Mouse (Mus musculus) spleen, postnatal 10 days (tissue): Measurements from ENCODE around the gene Il9r.
A peak's percentile ranks its signal among the peaks of the same experiment; 100 is the strongest.

Source experiments
- DNase-seq, 2 experiments: peaks; one replicate each; pipeline ENCODE4 v3.0.0; 2021 to 2022; ENCODE audit warnings: low spot score in 2 of 2

Gene Il9r

GRCm38 (mm10) chr11:32198256-32198955 is 1.7 kb downstream of the Il9r start:
- peak in 1 of 2 experiments; percentile 13 for DNase-seq

- DNase-seq = no peak
Observed at GRCm38 (mm10) chr11:32197766-32198165, 2.3 kb downstream of the Il9r start.

- peak in 1 of 2 experiments; percentile 9 for DNase-seq
Observed at GRCm38 (mm10) chr11:32196727-32197126, 3.4 kb downstream of the Il9r start.

DNA sequence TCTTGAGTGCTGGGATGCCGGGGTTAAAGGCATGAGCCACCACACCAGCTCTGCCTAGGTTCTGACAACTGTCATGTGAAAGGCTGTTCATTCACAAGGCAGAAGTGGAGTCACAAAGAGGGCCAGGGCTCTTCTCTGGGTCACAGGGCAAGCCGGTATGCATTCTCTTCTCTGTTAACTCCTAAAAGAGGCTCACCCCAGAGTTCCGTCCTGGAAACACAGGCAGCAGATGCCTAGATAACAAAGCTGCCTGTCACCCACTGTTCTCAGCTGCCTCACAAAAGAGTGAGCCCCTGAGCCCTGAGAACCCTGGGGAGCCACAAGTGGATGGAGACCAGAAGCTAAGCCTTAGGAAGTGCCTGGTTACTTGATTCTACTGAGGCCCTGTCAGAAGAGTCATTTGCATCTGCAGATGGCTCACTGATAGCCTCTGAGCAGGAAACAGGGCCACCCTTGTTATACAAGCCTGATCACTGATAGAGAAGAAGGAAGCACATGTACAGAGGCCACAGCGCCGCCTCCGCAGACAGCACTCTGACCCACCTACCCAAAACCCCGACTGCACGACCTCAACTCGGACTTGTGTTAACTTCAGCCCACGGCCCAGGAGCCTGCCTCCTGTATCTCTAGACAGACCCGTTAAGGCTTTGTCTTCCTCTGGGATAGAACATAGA is 4.1 kb downstream of the Il9r start:
- DNase-seq = peak in 1 of 2 experiments; percentile 26

- no peak for DNase-seq
Observed at GRCm38 (mm10) chr11:32194626-32195025, 5.5 kb downstream of the Il9r start.

DNA sequence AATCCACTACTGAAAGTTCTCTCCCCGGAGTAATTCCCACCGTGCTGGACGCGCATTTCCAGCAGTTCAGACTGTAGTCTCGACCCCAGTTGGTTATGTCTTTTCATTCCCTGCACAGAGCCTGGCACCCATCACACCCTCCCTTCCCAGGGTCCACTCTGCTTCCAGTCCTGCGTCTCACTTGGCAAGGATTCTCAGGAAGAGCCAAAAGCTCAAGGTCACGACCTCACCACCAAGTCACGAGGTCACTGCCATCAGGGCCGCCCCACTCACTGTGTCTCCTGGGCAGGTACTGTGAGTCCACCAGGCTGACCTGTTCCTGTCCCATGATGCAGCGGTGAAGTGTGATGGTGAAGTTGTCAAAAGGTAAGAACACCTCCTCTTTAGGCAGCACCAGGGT is 6.0 kb downstream of the Il9r start:
- peak in 1 of 2 experiments; percentile 7 for DNase-seq

DNA sequence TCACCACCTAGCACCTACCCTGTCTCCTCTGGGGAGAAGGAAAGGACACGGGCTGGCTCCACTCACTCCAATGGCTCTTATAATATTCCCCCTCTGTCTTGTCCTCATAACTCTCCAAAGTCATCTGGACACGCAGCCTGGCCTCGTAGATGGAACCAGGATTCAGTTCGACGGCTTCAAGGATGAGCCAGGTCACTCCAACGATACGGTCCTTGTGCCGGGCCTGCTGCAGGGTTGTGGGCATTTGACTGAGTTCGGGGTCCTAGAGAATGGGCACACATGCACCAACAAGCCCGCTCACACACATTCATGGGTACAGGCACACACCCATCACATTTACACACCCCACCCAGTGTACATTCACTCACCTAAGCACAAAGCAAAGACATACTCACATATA is 6.9 kb downstream of the Il9r start:
- DNase-seq = no peak

GRCm38 (mm10) chr11:32190603-32191110 is 9.4 kb downstream of the Il9r start:
- no peak for DNase-seq

- DNase-seq = no peak
Observed at GRCm38 (mm10) chr11:32190119-32190518, 10.0 kb downstream of the Il9r start.

GRCm38 (mm10) chr11:32189434-32189833 is 10.6 kb downstream of the Il9r start:
- DNase-seq = no peak

DNA sequence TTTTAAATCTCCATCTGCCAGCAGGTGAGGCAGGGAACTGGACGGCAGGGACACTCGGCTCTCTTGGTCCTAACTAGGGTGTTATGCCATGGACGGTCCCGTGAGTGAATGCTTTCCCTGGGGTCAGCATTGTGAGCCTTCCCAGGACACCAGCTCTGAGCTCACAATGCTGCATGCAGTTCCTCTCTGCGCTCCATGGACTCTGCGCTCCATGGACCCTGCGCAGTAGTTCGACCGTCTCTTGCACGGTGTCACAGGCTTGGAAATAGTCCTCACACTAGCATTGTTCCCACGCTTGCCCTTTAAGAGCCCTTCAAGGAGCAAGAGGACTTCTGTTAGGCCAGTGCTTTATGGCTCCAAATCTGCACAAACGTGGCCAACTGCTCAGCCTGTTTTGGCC is 11.2 kb downstream of the Il9r start:
- no peak for DNase-seq

DNA sequence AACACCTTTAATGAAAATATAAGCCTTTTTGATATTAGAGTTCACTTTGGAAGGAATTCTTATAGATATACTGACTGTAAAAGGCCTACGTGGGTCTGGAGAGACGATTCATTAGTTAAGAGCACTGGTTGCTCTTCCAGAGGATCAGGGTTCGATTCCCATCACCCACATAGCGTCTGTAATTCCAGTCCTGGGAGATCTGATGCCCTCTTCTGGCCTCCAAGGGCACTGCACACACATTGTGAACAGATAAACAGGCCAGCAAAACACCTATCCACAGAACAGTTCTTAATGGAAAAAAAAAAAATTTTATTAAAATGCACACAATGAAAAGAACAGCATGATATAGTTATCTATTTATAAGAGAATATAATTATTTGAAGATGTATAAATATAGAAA is 12.8 kb downstream of the Il9r start:
- no peak for DNase-seq

DNA sequence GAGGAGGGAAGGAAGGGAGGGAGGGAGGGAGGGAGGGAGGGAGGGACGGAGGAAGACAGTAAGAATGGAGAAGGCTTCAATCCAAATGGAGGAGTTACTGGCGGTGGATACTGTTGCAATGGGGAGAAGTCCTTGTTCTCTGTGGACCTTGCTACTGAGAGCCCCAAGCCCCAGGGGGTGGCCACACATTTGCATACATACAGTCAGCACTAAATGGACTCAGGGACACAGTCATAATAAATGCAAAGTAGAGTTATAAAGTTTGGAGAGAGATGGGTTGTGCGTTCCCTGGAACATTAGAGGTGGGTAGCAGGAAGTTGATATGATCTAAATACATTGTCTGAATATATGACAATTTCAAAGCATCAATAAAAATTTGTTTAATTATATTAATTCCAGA is 14.0 kb downstream of the Il9r start:
- no peak for DNase-seq

GRCm38 (mm10) chr11:32184469-32184868 is 15.6 kb downstream of the Il9r start:
- no peak for DNase-seq

DNA sequence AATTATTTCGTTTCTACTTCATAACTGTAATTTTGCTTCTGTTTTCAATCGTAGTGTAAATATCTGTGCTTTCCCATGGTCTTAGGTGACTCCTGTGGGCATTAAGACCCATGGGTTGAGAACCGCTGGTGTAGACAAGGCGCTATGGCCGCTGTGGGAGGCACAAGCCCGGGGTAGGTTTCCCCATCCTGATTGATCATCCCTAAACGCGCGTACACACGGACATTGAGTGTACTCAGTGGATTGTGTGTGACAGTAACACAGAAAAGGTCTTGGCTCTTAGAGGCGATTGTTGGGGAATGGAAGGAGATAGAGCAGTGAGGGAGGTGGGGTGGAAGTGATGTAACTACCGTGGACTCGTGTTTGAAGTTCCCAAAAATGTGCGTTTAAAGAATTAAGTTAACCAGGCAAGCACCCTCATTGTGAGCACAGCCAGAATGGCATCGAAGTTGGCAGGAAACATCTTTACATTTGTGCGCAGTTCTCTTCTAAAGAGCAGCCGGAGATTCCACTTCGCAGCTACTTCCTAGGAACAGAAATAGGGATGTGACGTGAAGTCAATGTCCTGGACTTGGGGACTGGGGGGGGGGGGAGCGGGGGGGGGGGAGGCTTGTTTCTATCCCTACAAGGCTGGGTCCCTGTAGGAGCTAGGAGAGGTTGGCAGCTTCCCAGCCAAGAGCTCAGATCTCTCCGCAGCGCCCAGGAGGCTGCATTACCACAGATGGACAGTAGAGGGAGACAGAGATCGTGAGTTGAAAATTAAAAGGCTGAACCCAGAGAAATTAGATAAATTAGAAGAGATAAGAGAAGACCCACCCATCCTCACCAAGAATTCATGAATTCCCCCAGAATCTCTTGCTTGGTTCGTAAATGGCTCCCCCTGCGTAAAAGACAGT is 17.9 kb downstream of the Il9r start:
- DNase-seq = peak; percentile 79 to 83

DNA sequence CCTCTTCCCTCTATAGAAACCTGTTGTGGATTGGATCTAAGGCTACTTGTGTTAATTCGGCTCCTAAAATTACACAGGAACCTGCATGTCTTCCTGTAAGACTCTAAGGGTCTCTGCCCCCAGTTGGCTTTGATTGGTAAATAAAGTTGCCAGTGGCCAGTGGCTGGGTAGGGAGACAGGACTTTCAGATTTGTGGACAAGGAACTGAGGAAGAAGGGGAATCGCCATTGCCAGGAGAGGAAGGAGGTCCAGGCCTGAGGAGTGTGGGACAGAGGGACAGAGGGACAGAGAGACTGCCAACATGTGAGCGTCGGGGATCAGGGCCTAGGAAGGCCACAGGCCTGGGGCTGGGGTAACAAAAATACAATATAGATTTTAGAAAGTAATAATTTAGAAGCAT is 18.8 kb downstream of the Il9r start:
- no peak for DNase-seq

GRCm38 (mm10) chr11:32178506-32178905 is 21.6 kb downstream of the Il9r start:
- no peak for DNase-seq

GRCm38 (mm10) chr11:32166683-32167082 is 33.4 kb downstream of the Il9r start:
- DNase-seq = no peak

DNA sequence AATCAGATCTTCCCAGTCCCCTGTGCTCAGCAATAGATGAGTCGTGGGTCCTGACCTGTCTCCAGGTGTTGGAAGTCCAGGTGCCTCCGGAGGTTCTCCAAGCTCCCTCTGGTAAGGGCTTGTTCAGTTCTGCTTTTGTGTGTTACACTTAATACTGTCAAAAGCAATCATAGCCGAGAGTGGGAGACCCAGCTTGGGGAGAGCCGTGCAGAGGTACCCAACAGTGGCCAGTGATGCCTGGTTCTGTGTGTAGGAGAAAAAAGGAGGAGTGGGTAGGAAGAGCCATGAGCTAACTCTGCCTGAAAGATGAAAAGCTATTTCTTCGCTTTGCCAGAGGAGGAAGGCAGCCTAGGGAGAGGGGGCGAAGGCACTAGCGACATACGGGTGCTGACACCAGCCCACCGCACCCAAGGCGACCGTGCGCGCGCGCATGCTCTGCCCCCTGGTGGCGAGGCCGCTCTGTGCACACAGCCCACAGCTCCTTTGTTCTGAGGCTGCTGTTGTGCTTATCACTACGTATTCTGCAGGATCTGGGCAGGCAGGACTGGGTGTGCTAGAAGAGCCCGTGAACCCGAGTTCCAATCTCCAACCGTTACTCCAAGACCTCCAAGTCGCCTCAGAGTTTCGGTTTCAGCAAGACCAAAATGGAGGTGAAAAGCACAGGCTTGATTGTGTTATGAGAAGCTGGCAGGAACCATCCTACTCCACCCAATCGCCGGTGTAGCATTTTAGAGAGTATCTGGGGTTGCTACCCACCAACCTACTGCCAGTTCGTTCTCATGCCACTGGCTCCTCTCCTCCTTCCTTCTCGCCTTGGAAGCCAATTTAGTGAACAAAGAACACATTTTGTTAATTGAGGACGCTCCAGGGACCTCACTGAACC is 37.9 kb downstream of the Il9r start:
- DNase-seq = peak; percentile 52 to 81

GRCm38 (mm10) chr11:32161500-32161899 is 38.6 kb downstream of the Il9r start:
- DNase-seq = no peak

DNA sequence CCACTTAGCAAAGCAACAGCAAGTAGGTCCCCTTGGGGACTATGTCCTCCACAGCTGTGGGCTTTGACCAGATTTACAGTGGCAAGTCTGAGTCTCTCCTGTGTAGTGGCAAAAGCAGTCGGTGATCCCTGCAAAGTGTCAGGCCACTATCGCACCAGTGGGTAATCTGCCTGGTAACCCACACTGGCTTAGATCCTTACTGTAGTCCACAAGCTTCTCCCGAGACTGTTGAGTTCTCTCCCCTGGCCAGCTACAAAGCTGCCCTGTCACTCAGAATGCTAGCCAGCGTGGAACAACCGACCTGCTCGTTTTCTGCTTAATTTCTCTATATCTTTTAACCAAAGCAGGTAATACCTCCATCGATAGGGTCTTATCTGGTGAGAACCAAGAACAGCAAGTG is 39.7 kb downstream of the Il9r start:
- no peak for DNase-seq
